Mouse (Mus musculus) forebrain, embryonic 12.5 days (tissue): ENCODE measurements around the gene Gpr162. TPM values are rescaled to one million over a fixed set of nuclear protein-coding genes. Genes with fewer than 3 reads are reported as not detected.

ENCODE experiments used
- ATAC-seq: fragments of 200-750 bp; cut with Nextera tagmentation; 2 replicates; pipeline ENCODE4 v1.8.0; 2017; ENCODE audit warnings: moderate TSS enrichment; ENCODE audit not compliant: low FRiP score
- H3K27ac ChIP-seq: fragments of 300-500 bp; sonication (generic); 2 replicates; pipeline ENCODE4 v1.5.1; 2016; ENCODE audit warnings: mild to moderate bottlenecking
- H3K27me3 ChIP-seq: fragments of 300-500 bp; sonication (generic); 2 replicates; pipeline ENCODE4 v1.6.1; 2016; ENCODE audit warnings: mild to moderate bottlenecking
- H3K36me3 ChIP-seq: fragments of 300-500 bp; sonication (generic); replicated peaks from 2 replicates; pipeline ENCODE4 v1.6.1; 2016; ENCODE audit warnings: mild to moderate bottlenecking
- H3K4me1 ChIP-seq: fragments of 300-500 bp; sonication (generic); 2 replicates; pipeline ENCODE4 v1.6.1; 2016
- H3K4me2 ChIP-seq: fragments of 300-500 bp; sonication (generic); 2 replicates; pipeline ENCODE4 v1.6.1; 2016; ENCODE audit warnings: mild to moderate bottlenecking, moderate library complexity
- H3K4me3 ChIP-seq: fragments of 300-500 bp; sonication (generic); replicated peaks from 2 replicates; pipeline ENCODE4 v1.5.1; 2016; ENCODE audit warnings: mild to moderate bottlenecking
- H3K9ac ChIP-seq: fragments of 300-500 bp; sonication (generic); 2 replicates; pipeline ENCODE4 v1.6.1; 2016; ENCODE audit warnings: mild to moderate bottlenecking
- H3K9me3 ChIP-seq: fragments of 300-500 bp; sonication (generic); 2 replicates; pipeline ENCODE4 v1.6.1; 2016
- WGBS: fragments of 180-500 bp; shearing (Covaris S2); methylation state at CpG from one replicate; pipeline ENCODE4 v1.1.7; 2016; 5-methylcytosine and 5-hydroxymethylcytosine counted together
- polyA plus RNA-seq: library from polyadenylated mRNA; unstranded; fragments of >200 nt; fragmentation: Nextera tagmentation; extraction: Ambion mirVana; gene quantifications from 2 replicates; pipeline ENCODE4 v1.2.1, GENCODE M21; 2016

The Gpr162 gene
- polyA plus RNA-seq, 1 experiment from 2014 or later: 10.2 TPM

DNA sequence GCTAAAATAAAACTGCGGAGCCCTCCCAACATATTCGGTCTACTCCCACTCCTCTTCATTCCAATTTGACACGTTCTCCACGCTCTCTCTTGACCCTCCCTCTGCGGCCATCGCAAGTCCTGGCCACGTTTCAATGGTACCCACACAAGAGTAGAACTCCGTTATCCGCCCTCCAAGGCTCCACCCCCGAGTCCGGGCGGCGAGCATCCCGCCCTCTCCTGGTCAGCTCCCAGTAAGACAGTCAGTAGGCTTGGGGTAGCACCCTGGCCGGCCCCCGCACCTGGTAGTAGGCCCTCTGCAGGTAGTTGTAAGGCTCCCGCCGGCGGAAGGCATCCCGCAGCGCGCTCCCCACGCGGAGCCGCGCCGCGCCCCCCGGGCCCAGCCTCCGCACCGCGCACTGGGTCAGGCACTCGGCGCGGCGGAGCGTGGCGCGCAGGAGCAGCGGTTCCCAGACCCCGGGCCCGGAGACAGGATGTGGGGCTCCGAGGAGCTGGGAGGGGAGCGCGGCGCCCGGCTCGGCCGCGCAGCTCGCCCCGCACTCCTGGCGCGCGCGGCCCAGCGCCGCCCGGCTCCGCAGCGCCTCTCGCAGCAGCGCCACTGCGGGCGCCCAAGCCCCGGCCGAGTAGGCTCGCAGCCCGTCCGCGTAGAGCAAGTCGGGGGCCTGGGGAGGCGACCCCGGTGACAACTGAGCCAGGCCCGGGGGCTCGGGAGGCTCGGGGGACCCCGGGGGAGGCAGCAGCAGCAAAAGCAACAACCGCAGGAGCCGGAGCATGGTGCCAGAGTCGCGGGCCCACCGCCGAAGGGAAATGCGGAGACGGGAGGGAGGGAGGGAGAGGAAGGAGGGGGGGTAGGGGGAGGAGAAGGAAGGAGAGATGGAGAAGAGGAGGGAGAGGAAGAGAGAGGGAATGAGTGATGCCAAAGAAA lies 6.6 kb downstream of the Gpr162 start, which contains the start of gene P3h3:
Gene P3h3 (minus strand): TSS at position 837 of the 924 bp plus-strand sequence.
- peaks cover 14% of the 10 kb centered on the region for H3K27me3 ChIP-seq
- H3K36me3 ChIP-seq: peaks cover 14% of the 10 kb centered on the region; the same call in 1 of the 2 replicates
- H3K4me3 ChIP-seq: peak within 1 kb of the TSS; percentile 78
- peaks cover 47% of the 10 kb centered on the region for H3K4me1 ChIP-seq
- H3K27ac ChIP-seq: peak within 1 kb of the TSS; percentile 97
- peak within 1 kb of the TSS; percentile 80 for H3K4me2 ChIP-seq
- H3K9me3 ChIP-seq: no peaks in the 10 kb centered on the region
- under 1% methylated on average over 86 of the region's 86 CpGs for WGBS
- H3K9ac ChIP-seq: peak within 1 kb of the TSS; percentile 91
- ATAC-seq: peak; percentile 88

DNA sequence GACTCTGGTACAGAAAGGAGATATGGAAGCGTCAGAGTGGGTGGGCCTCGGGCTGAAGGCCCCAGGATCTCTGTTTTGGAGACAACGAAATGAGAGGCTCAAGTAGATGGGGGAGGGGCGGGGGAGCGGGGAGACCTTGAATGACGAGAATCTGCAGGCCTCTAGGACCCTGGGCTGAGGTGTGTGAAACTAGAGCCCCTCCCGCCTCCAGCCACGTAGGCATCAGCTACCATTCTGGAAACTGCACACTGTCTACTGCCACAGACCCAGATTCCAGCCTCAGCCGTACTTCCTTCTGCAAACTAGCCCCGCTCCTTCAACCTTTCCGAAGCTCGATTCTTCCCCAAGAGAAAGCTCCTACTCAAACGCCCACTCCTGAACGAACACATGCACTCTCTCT lies 7.5 kb downstream of the Gpr162 start:
- H3K4me2 ChIP-seq: peak overlapping the region; percentile 80
- peaks cover 14% of the 10 kb centered on the region; the same call in 1 of the 2 replicates for H3K36me3 ChIP-seq
- H3K4me3 ChIP-seq: peak overlapping the region; percentile 78
- H3K9me3 ChIP-seq: no peaks in the 10 kb centered on the region
- H3K27ac ChIP-seq: peak overlapping the region; percentile 97
- ATAC-seq: peak; percentile 55
- H3K4me1 ChIP-seq: peaks cover 39% of the 10 kb centered on the region
- 6% methylated on average over 14 of the region's 14 CpGs for WGBS
- H3K9ac ChIP-seq: peak overlapping the region; percentile 91
- peaks cover 14% of the 10 kb centered on the region for H3K27me3 ChIP-seq

DNA sequence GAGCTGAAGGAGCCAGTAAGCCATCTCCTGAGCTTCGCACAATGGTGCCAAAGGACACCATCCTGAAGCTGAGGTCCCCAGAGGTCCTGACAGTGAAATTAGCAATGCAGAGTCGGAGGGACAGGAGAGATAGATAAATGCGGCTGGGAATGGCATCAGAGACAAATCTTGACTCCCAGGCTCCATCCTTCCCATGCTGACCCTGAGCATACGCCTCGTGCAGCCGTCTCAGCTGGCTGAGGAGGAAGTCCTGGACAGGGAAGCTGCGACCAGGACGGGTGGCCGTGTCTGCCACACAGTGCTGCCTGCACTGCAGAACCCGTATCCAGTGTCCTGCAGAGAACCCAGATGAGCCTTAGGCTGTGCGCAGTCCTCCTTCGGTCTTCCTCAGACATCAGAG lies 9.1 kb downstream of the Gpr162 start:
- peak overlapping the region; percentile 42; the same call in 1 of the 2 replicates for H3K27ac ChIP-seq
- H3K9ac ChIP-seq: no peak overlapping the region
- H3K27me3 ChIP-seq: peaks cover 13% of the 10 kb centered on the region
- H3K4me2 ChIP-seq: no peak overlapping the region
- H3K9me3 ChIP-seq: no peaks in the 10 kb centered on the region
- no peak for ATAC-seq
- H3K36me3 ChIP-seq: peaks cover 17% of the 10 kb centered on the region
- 75% methylated on average over 12 of the region's 12 CpGs for WGBS
- H3K4me3 ChIP-seq: no peak overlapping the region
- peaks cover 24% of the 10 kb centered on the region for H3K4me1 ChIP-seq

DNA sequence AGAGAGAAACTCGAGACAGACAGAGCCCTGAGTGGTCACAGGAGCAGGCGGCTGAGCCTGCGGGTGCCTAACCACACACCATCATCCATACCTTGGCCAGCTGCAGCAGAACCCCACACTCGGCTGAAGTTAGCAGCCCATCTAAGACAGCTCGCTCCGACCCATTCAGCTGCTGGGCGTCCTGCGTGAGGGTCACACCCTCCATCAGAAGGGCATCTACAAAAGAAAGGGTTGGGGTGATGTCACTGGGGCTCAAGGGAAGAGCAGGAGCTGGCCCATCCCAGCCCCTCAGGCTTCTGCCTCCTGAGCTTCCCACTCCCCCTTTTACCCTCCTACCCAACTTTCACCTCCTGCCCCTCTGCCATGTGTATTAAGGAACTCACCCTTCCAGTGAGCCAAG lies 13.2 kb downstream of the Gpr162 start:
- Histone ChIP-seq H3K4me1 (peaks cover 7% of the 10 kb centered on the region), H3K4me2 (no peak overlapping the region), H3K27me3 (no peaks in the 10 kb centered on the region), H3K27ac (no peak overlapping the region), H3K9ac (no peak overlapping the region), H3K36me3 (peaks cover 17% of the 10 kb centered on the region), H3K4me3 (no peak overlapping the region), H3K9me3 (no peaks in the 10 kb centered on the region)
- no peak for ATAC-seq
- WGBS: 65% methylated on average over 8 of the region's 8 CpGs

DNA sequence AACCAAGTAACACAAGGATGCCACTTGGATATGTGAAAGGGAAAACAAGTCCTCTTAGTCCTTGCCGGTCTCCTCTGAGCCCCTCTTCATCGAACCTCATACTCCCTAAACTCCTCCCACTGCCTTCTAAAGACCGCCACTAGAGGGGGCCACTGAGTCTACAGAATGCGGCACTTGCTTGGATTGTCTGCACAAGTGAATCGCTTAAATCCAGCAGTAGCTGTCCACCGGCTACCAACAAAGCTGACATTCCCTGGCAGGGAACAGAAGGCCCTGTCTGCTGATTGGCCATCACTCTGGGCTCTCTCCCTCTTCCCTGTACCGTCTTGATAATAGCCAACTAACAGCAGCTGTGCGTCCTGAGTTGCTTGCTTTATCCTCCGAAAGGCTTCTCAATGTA lies 16.5 kb downstream of the Gpr162 start:
- 8% methylated on average over 9 of the region's 9 CpGs for WGBS
- Histone ChIP-seq H3K9me3 (no peaks in the 10 kb centered on the region), H3K27ac (peak overlapping the region; percentile 71), H3K4me3 (no peak overlapping the region), H3K4me1 (peaks cover 7% of the 10 kb centered on the region), H3K4me2 (peak overlapping the region; percentile 19; the same call in 1 of the 2 replicates), H3K27me3 (no peaks in the 10 kb centered on the region), H3K36me3 (peaks cover 19% of the 10 kb centered on the region), H3K9ac (0 out of 2 replicates have a peak overlapping the region, but pooled peaks have one; percentile 25)
- ATAC-seq: peak; percentile 91

DNA sequence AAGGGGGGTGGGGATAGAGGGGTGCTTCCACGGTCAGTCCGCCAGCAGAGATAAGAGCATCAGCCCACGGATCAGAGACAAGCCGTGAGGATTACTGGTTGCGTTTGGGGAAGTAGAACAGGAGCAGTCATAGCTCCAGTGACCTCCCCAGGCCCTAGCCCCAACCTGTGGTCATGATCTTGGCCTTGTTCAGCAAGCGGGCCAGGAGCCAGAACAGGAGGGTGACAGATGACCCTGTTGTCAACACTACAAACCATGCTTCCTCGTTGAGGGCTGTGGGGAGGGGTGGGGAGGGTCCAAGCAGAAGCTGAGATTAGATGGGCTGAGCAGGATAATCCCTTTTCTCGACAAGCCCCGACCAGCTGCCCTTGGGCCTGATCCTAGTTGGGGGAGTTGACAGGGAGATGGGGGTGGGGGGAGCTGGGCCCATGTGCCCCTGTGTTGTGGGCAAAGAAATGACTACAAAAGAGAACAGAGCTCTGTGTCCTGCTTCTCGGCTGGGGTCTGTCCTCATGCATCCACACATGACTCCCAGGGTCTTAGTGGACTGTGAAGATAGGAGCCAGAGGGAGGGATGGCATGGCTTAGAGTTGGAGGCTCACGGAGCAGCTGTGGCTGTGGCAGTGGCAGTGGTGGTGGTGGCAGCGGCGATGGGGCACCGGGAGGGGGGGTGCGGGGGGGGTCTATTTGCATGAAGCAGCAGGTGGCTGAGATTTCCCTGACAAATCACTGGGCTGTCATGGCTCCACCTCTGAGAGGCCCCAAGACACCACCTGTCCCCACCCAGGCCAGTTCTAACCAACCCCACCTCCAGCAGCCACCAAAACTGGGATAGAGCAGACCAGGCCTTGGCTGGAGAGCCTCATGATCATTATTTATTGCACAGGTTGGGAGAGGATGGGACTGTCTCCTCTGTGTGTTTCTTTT lies 23.3 kb downstream of the Gpr162 start, which contains the start of gene Gnb3:
Gene Gnb3 (minus strand): TSS at position 35 of the 927 bp plus-strand sequence.
- Histone ChIP-seq H3K36me3 (peaks cover 15% of the 10 kb centered on the region), H3K9ac (peak within 1 kb of the TSS; percentile 42; the same call in 1 of the 2 replicates), H3K4me2 (peak within 1 kb of the TSS; percentile 8; the same call in 1 of the 2 replicates), H3K27ac (peak within 1 kb of the TSS; percentile 56; the same call in 1 of the 2 replicates), H3K4me3 (no peak within 1 kb of the TSS), H3K9me3 (no peaks in the 10 kb centered on the region; the same call in 1 of the 2 replicates), H3K4me1 (peaks cover 19% of the 10 kb centered on the region), H3K27me3 (no peaks in the 10 kb centered on the region)
- ATAC-seq: peak; percentile 13; the same call in 1 of the 2 replicates
- 30% methylated on average over 15 of the region's 15 CpGs for WGBS

DNA sequence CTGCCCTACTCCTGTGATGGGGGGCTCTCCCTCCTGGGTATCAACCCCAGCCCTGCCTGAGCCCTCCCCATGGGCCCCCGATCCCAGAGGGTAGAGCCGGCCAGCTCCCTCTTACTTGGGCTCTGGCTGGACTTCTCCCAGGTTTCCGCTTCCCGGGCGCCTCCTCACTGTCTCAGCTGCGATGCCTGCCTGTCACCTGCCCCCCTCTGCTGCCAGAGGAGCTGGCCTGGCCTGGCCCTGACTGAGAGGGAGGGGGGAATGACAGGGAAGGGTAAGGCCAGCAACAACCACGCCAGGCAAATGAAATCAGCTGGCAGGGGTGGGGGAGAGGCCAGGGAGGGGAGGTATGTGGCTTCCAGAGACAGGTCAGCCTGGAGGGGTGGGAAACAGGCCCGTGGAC lies 24.0 kb downstream of the Gpr162 start:
- H3K4me3 ChIP-seq: no peak overlapping the region
- H3K36me3 ChIP-seq: peaks cover 14% of the 10 kb centered on the region
- ATAC-seq: peak; percentile 36
- no peaks in the 10 kb centered on the region for H3K27me3 ChIP-seq
- H3K27ac ChIP-seq: peak overlapping the region; percentile 56; the same call in 1 of the 2 replicates
- WGBS: 7% methylated on average over 8 of the region's 8 CpGs
- H3K9ac ChIP-seq: peak overlapping the region; percentile 42; the same call in 1 of the 2 replicates
- H3K9me3 ChIP-seq: no peaks in the 10 kb centered on the region; the same call in 1 of the 2 replicates
- H3K4me2 ChIP-seq: peak overlapping the region; percentile 8; the same call in 1 of the 2 replicates
- peaks cover 19% of the 10 kb centered on the region for H3K4me1 ChIP-seq

DNA sequence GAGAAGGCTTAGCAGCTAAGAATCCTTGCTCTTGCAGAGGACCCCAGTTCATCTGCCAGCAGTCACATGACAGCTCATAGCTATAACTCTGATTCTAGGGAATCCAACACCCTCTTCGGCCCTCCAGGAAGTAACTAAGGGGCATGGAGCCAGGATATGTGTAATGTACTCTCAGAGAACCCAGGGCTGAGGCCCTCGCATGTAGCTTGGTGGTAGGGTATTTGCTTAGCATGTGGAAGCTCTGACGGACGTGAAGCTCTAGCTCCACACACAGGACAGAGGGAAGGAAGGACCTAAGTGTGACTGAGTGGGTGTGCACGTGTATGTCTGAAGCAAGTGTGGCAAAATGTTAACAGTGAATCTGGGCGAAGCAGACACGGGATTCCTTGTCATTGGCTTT lies 27.4 kb downstream of the Gpr162 start:
- no peak for ATAC-seq
- 83% methylated on average over 7 of the region's 7 CpGs for WGBS
- no peak overlapping the region for H3K4me3 ChIP-seq
- H3K9me3 ChIP-seq: no peaks in the 10 kb centered on the region; the same call in 1 of the 2 replicates
- peaks cover 46% of the 10 kb centered on the region for H3K4me1 ChIP-seq
- H3K4me2 ChIP-seq: no peak overlapping the region
- no peak overlapping the region for H3K9ac ChIP-seq
- no peak overlapping the region; the same call in 1 of the 2 replicates for H3K27ac ChIP-seq
- peaks cover 37% of the 10 kb centered on the region for H3K36me3 ChIP-seq
- no peaks in the 10 kb centered on the region for H3K27me3 ChIP-seq

DNA sequence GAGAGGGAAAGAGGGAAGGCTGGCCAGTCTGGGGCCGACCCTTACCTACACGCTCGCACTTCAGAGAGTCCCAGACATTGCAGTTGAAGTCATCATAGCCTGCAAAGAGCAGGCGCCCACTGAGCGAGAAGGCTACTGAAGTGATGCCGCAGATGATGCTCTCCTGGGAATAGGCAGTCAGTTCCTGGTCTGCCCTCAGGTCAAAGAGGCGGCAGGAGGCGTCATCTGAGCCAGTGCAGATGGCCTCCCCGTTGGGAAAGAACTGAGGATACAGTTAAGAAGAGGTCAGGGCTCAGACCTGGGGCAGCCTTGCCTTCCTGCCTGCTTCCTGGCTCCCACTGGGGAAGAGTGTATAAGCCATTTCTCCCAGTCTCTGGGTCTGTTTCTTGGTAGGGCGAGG lies 28.3 kb downstream of the Gpr162 start:
- Histone ChIP-seq H3K36me3 (peaks cover 39% of the 10 kb centered on the region), H3K27ac (no peak overlapping the region), H3K27me3 (no peaks in the 10 kb centered on the region), H3K4me1 (peaks cover 51% of the 10 kb centered on the region), H3K9ac (0 out of 2 replicates have a peak overlapping the region, but pooled peaks have one; percentile 22), H3K4me3 (no peak overlapping the region), H3K4me2 (no peak overlapping the region), H3K9me3 (no peaks in the 10 kb centered on the region)
- no peak for ATAC-seq
- 71% methylated on average over 10 of the region's 10 CpGs for WGBS

DNA sequence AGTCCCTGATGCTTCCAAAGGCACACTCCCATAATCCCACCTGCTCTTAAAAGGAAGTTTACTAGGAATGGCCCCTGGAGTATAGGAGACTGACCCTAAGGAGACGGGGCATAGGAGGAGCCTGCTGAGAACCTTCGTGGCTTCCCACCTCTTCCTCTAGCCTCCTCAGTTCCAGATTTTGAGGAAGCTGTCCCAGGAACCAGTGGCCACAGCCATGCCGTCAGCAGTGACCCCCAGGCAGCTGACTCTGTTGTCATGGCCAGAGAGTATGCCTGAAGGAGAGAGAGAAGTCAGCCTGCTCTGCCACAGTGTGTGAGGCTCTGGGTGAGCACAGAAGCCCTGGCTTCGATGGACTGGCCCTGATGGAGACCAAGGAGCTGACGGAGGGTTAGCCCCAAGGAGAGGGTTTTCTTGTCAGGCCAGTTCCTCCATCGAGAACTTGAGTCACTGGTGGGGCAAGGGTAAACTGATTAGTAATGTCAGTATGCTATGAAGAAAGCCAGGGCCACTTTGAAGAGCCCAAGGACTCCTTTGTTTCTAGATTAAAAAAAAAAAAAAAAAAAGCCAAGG lies 29.2 kb downstream of the Gpr162 start:
- WGBS: 90% methylated on average over 6 of the region's 6 CpGs
- Histone ChIP-seq H3K9me3 (no peaks in the 10 kb centered on the region), H3K9ac (no peak overlapping the region), H3K4me3 (no peak overlapping the region), H3K4me2 (no peak overlapping the region), H3K27me3 (no peaks in the 10 kb centered on the region), H3K27ac (no peak overlapping the region), H3K36me3 (peaks cover 39% of the 10 kb centered on the region), H3K4me1 (peaks cover 46% of the 10 kb centered on the region)
- no peak for ATAC-seq

DNA sequence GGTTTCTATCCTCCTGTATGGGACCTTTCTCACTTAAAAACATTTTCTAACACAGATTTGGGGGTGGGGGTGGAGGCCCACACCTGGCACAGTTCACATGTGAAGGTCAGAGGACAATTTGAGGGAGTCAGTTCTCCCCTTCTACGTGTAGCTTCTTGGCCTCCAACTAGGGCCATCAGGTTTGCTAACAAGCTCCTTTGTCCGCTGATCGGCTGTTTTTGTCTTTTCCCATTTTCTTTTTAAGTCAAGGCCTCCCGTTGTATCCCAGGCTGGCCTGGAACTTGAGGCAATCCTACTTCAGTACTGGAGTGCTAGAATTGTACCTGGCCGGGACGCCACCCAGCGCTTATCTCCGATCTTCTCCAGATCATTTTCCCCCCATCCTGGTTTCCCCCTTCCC lies 32.1 kb downstream of the Gpr162 start:
- 0 out of 2 replicates have a peak overlapping the region, but pooled peaks have one; percentile 2 for H3K4me3 ChIP-seq
- 0 out of 2 replicates have a peak overlapping the region, but pooled peaks have one; percentile 38 for H3K9ac ChIP-seq
- WGBS: 90% methylated on average over 8 of the region's 8 CpGs

More for the DNA sequence above, 32.1 kb downstream of the Gpr162 start:
- Histone ChIP-seq H3K36me3 (peaks cover 43% of the 10 kb centered on the region), H3K4me2 (peak overlapping the region; percentile 95), H3K27me3 (no peaks in the 10 kb centered on the region), H3K4me1 (peaks cover 52% of the 10 kb centered on the region), H3K9me3 (no peaks in the 10 kb centered on the region), H3K27ac (no peak overlapping the region)
- no peak for ATAC-seq
